Mouse (Mus musculus): ENCODE measurements around the gene Zbtb12.

DNA sequence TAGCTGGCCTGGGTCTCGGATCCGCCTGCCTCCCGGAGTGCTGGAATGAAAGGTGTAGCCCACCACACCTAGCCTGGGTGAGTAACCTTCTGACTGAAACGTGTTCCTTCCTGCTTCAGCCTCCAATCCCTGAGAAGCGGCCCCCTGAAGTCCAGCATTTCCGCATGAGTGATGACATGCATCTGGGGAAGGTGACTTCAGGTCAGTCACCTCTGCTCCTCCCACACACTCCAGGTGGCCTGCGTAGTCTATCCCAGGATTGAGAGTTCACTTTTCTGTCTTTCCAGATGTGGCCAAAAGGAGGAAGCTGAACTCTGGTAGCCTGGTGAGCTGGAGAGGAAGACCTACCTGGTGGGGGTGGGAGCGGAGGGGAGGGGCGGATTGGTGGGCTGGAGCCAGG is 23.6 kb downstream of the Zbtb12 start:
- TF ChIP-seq POLR2A (IDR thresholded peaks at IDR 0.05; ENCODE audit: control insufficient read depth, extremely low read depth, insufficient read depth, low read length, poor library complexity) (no peak), CTCF (IDR thresholded peaks at IDR 0.05; ENCODE audit: borderline replicate concordance, control insufficient read depth, extremely low read depth, insufficient read depth, low read length, poor library complexity) (no peak)
